Mouse (Mus musculus) lung, adult 2 months (tissue): ENCODE data around the gene Micu2. TPM values are rescaled to one million over a fixed set of nuclear protein-coding genes. Genes with fewer than 3 reads are reported as not detected.

Source experiments
- DNase-seq: peaks from one replicate; pipeline ENCODE4 v3.0.0; 2022
- H3K4me1 ChIP-seq: fragments of 200-500 bp; 2 replicates; pipeline ENCODE4 v1.6.1; 2011; ENCODE audit warnings: low read length; ENCODE audit not compliant: control insufficient read depth, insufficient read depth
- H3K4me3 ChIP-seq: fragments of 200-500 bp; replicated peaks from 2 replicates; pipeline ENCODE3; 2011; ENCODE audit warnings: low read depth, mild to moderate bottlenecking, control low read depth, low read length; ENCODE audit errors: extremely low read depth
- CTCF ChIP-seq: fragments of 200-500 bp; IDR thresholded peaks from 2 replicates; pipeline ENCODE4 v1.5.1; 2011; ENCODE audit warnings: mild to moderate bottlenecking, low read length, control low read depth; ENCODE audit not compliant: insufficient read depth
- POLR2A ChIP-seq: fragments of 200-500 bp; IDR thresholded peaks from 2 replicates; pipeline ENCODE4 v1.6.1; 2011; ENCODE audit warnings: low read depth, mild to moderate bottlenecking, control low read depth, low read length, borderline replicate concordance; ENCODE audit errors: extremely low read depth
- WGBS: fragments of 180-500 bp; shearing (Covaris S2); methylation state at CpG from one replicate; pipeline ENCODE4 v1.1.7; 2018; 5-methylcytosine and 5-hydroxymethylcytosine counted together
- polyA plus RNA-seq: library from polyadenylated mRNA; depleted of rRNA; stranded (reverse); fragments of >200 nt; gene quantifications from 2 replicates; pipeline ENCODE4 v1.2.3, GENCODE M21; 2012

The Micu2 gene
- polyA plus RNA-seq, 1 experiment, result 17.8 TPM

DNA sequence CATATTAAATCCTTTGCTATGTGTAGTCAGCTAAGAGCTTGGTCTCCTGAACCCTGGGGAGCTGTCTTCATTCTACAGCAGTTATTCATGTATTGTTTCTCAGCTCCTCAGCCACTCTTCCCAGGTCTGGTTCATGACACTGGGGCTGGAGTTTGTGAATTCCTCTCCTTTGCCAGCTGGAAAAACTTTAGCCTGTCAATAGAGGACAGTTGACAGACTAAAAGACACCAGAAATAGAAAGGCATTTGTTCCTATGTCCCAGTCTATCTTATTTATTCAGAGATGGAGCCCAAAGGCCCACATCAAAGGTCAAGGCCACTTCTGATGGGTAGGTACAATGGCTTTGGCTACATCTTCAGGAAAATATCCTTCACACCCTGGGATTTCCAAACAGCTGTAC lies 7.3 kb downstream of the Micu2 start:
- Histone ChIP-seq H3K4me3 (no peak overlapping the region), H3K4me1 (no peaks in the 10 kb centered on the region)
- TF ChIP-seq CTCF (no peak), POLR2A (no peak)
- DNase-seq, result no peak

DNA sequence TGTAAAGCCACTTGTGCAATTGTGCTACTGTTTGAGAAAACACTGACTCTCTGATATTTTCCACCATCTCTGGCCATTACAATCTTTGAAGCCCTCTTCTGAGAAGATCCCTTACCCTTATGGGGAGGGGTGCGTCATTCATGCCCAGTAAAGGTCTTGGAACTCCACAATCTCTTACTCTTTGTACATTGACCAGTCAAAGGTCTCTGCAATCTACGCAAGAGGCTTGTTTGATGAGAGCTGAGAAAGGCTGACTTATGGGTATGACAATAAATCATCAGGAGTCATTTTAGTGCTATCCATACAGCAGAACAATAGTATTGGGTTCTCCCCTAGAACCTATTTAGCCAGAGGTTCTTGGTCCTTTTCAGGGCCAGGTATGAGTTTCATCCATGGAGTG lies 9.9 kb downstream of the Micu2 start:
- 97% methylated on average over 2 of the region's 2 CpGs for WGBS
- no peak overlapping the region for H3K4me3 ChIP-seq
- H3K4me1 ChIP-seq, result no peaks in the 10 kb centered on the region
- no peak for DNase-seq
- TF ChIP-seq CTCF (no peak), POLR2A (no peak)

DNA sequence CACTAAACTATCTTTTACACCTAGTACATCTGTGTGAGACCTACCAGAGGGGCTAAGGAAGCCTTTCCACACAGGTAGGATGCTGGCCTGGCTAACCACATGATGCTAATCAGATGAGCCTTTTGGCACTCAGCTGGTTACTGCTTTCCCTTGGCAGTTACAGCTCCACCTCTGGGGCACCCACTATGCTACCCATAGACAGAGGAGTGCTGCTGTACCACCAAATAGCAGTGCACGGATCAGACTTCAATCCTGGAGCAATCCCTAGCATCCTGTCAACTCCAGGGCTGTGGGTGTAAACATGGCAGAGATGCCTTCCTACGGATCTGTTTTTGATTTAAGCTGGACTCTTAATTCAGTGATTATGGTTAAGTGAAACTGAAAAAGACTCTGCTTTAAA lies 13.3 kb downstream of the Micu2 start:
- WGBS, result 65% methylated on average over 2 of the region's 2 CpGs
- H3K4me1 ChIP-seq, result peaks cover under 1% of the 10 kb centered on the region; the same call in 1 of the 2 replicates
- no peak overlapping the region for H3K4me3 ChIP-seq
- DNase-seq, result no peak
- no peak for TF ChIP-seq CTCF
- no peak for TF ChIP-seq POLR2A

DNA sequence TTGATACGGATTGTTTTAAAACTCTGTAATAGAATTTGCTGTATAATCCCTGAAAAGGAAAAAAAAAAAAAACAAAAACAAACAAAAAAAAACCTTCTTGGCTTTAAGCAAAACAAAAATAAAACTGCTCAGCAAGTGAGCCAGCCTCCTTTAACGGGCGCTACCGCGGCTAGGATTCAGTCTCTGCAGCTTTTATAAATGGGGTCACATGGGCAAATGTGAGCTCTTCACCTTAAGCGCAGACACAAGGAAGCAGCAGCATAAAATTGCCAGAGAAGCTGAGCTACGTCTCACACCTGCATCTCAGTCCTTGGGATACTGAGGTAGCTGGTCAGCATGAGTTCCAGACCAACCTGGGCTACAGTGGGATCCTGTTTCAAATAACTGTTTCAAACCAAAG lies 16.6 kb downstream of the Micu2 start:
- H3K4me1 ChIP-seq, result peaks cover 2% of the 10 kb centered on the region; the same call in 1 of the 2 replicates
- WGBS, result 73% methylated on average over 7 of the region's 7 CpGs
- H3K4me3 ChIP-seq, result no peak overlapping the region
- DNase-seq, result no peak
- TF ChIP-seq CTCF, result no peak
- TF ChIP-seq POLR2A, result no peak

DNA sequence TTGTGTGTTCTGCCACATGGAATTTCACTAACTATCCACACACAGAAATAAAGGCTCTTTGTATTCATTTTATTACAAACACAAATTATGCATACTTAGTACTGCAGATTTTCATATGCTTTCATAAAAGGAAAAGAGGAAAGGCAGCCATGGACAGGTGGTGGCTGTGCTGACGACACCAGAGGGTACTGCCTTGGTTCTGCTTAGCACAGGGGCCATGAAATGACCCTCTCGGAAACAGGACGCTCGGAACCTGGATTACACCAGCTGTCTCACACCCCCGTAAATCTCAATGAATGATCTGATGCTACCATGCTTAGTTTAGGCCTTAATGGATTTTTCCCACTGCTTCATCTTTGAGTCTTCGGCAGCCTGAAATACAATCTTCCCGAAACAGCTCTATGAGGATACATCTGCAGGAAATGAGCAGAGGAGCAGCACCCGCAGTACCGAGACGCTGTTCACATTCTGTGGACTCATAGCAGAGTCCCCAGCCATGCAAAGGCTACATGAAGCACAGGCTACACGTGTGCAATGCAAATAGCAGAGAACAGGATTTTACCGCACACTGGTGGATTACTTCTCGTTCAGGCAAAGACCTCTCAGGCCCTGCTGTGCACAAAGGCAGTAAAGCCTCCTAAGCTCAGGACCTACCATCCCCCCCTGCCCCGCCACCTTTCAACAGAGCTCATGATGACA lies 17.2 kb downstream of the Micu2 start:
- 63% methylated on average over 14 of the region's 14 CpGs for WGBS
- no peak overlapping the region for H3K4me3 ChIP-seq
- no peak for TF ChIP-seq CTCF
- TF ChIP-seq POLR2A, result no peak
- no peak for DNase-seq
- H3K4me1 ChIP-seq, result peaks cover 2% of the 10 kb centered on the region; the same call in 1 of the 2 replicates

DNA sequence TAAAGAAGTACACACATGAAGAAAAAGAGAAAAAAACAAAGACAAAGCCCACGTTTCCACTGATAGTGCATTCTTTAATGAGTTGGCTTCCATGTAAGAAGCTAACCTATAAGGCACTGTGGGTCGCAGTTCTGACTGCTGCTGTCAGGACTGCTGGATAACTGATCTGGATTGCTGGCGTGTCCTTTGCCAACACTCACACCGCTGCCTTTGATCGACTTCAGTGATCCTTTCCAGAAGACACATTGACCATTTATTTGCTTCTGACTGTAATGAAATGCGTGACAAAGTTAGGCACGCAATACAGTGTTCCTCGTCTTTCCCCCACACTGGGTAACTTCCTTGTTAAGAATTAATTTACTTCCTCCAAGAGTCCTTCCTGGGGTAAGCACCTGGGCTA lies 18.3 kb downstream of the Micu2 start:
- no peak for DNase-seq
- 69% methylated on average over 8 of the region's 8 CpGs for WGBS
- Histone ChIP-seq H3K4me3 (no peak overlapping the region), H3K4me1 (peaks cover 2% of the 10 kb centered on the region; the same call in 1 of the 2 replicates)
- TF ChIP-seq POLR2A, result no peak
- TF ChIP-seq CTCF, result no peak

DNA sequence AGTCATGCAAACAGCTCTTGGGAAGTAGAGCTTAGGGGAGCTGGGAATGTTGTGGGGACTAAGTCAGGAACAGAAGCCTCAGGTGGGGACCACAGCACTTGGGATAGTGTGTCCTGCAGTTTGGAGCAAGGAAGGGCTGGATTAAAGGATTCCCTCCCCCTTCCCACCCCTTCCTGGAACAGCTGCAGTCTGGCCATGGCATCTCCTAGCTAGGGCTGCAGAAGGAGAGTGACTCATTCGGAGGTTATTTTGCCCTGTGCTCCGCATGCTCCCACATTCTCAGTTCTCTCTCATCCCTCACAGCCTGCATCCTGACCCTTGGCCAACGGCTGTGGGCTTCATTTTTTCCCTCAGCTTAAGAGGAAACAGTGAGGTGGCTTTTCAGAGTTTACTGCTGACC lies 18.9 kb downstream of the Micu2 start:
- WGBS, result 43% methylated on average over 3 of the region's 3 CpGs
- Histone ChIP-seq H3K4me1 (peaks cover 2% of the 10 kb centered on the region; the same call in 1 of the 2 replicates), H3K4me3 (no peak overlapping the region)
- TF ChIP-seq POLR2A (no peak), CTCF (no peak)
- DNase-seq, result no peak

DNA sequence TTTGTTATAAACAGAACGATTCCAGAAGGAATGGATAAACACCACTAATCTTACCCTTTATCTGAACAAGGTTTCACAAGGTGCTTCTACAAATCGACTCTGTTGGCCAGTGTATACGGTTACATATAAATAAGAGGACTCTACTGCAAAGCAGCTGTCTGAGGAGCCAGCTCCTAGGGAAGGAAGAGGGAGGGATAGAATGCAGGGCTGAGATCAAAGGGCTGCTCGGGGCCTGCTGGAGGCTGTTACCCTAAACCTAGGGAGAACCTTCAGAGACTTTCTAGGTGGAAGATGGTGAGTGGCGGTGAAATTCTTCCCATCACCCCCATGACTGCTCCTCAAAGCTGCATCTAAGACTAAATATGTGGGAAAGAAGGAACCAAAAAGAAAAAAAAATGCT lies 20.9 kb downstream of the Micu2 start:
- WGBS, result 53% methylated on average over 5 of the region's 5 CpGs
- Histone ChIP-seq H3K4me3 (no peak overlapping the region), H3K4me1 (peaks cover 2% of the 10 kb centered on the region; the same call in 1 of the 2 replicates)
- no peak for DNase-seq
- TF ChIP-seq POLR2A, result no peak
- no peak for TF ChIP-seq CTCF

DNA sequence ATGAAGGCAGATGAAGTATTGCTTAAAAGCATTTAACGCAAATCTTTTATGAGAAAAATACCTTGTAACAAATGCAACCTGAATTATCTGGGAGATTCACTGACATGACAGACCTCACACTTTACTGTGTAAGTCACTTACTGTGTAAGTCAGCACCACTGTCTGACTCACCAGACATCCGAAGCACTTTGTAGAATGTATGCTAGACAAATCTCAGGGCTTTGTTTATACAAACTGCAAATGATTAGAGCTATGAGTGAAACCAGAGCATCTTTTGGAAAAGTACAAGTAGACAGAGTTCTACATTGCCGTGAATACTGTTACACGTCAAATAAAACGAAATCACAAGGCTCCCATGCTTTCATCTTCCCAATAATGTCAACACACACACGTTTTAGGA lies 23.4 kb downstream of the Micu2 start:
- 58% methylated on average over 6 of the region's 6 CpGs for WGBS
- 0 out of 2 replicates have a peak, but pooled peaks cover under 1% of the 10 kb centered on the region for H3K4me1 ChIP-seq
- DNase-seq, result no peak
- no peak overlapping the region for H3K4me3 ChIP-seq
- TF ChIP-seq CTCF (no peak), POLR2A (no peak)

DNA sequence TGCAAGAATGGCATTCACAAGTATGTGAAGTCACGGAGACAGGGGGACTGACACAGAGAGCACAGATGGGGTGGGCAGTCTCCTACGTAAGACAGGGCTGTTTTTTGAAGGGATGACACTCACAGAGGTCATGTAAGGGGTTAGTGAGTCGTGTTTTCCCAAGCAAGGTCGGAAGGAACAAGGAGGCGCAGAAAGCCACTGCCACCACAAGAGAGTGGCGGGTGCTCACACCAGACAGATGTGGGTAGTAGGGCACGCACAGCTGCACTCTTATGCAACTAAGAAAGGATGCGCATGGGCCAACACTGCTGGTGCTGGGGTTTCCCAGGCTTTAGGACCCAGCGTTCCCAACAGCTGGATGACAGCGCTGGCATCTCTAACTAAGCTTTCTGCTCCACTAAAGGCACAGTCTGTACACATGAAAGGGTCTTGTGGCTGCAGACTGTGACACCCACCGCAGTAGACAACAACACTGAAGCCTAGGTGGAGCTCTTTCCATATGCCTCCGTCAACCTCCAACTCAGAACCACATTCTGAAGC lies 27.0 kb downstream of the Micu2 start:
- Histone ChIP-seq H3K4me1 (no peaks in the 10 kb centered on the region), H3K4me3 (no peak overlapping the region)
- no peak for DNase-seq
- 73% methylated on average over 12 of the region's 12 CpGs for WGBS
- TF ChIP-seq CTCF, result no peak
- TF ChIP-seq POLR2A, result no peak

DNA sequence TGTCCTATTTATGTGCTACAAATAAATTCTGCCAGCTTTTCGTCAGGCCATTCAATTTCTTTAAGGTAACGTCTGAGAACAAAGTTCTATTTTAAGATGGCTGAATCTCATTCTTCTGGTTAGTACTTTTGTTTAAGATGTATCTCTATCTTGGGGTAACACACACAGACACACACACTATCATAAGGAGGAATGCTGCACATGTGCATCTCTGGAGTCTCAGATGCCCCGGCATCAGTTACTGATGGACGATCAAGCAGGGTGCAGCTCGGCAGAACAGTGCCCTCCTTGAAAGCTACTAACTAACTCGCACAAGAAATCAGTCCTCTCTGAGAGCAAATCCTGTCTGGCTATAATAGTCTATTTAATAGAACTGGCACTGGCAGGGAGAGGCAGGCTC lies 30.2 kb downstream of the Micu2 start:
- WGBS, result 81% methylated on average over 6 of the region's 6 CpGs
- TF ChIP-seq CTCF, result no peak
- no peak for TF ChIP-seq POLR2A
- H3K4me1 ChIP-seq, result no peaks in the 10 kb centered on the region
- no peak overlapping the region for H3K4me3 ChIP-seq
- no peak for DNase-seq
